Mouse (Mus musculus) megakaryocyte, embryonic 14.5 days (primary cell): ENCODE data around the gene Fn1. TPM values are rescaled to one million over a fixed set of nuclear protein-coding genes. Genes with fewer than 3 reads are reported as not detected.

ENCODE experiments used
- H3K27me3 ChIP-seq: replicated peaks from 2 replicates; pipeline ENCODE3; 2012; ENCODE audit warnings: inconsistent platforms
- H3K36me3 ChIP-seq: replicated peaks from 2 replicates; pipeline ENCODE3; 2012; ENCODE audit warnings: low read length, inconsistent platforms, mixed read lengths
- H3K4me1 ChIP-seq: 2 replicates; pipeline ENCODE4 v1.6.1; 2012; ENCODE audit warnings: inconsistent platforms
- H3K4me3 ChIP-seq: replicated peaks from 2 replicates; pipeline ENCODE3; 2012; ENCODE audit warnings: moderate library complexity, mild to moderate bottlenecking, inconsistent platforms
- H3K9me3 ChIP-seq: 2 replicates; pipeline ENCODE4 v1.6.1; 2012; ENCODE audit warnings: inconsistent platforms
- FLI1 ChIP-seq: IDR thresholded peaks from 2 replicates; pipeline ENCODE4 v1.6.1; 2012; ENCODE audit warnings: low read length, inconsistent platforms, mixed read lengths
- GATA1 ChIP-seq: IDR thresholded peaks from 3 replicates; pipeline ENCODE4 v1.6.1; 2012; ENCODE audit warnings: mixed read lengths, low read length, inconsistent platforms, borderline replicate concordance
- polyA plus RNA-seq: library from polyadenylated mRNA; stranded (reverse); fragments of >175 nt; gene quantifications from 2 replicates; pipeline ENCODE4 v1.2.3, GENCODE M21; 2012; ENCODE audit warnings: low replicate concordance; ENCODE audit not compliant: insufficient read depth

Gene Fn1
- polyA plus RNA-seq, 1 experiment = 5.3 TPM

DNA sequence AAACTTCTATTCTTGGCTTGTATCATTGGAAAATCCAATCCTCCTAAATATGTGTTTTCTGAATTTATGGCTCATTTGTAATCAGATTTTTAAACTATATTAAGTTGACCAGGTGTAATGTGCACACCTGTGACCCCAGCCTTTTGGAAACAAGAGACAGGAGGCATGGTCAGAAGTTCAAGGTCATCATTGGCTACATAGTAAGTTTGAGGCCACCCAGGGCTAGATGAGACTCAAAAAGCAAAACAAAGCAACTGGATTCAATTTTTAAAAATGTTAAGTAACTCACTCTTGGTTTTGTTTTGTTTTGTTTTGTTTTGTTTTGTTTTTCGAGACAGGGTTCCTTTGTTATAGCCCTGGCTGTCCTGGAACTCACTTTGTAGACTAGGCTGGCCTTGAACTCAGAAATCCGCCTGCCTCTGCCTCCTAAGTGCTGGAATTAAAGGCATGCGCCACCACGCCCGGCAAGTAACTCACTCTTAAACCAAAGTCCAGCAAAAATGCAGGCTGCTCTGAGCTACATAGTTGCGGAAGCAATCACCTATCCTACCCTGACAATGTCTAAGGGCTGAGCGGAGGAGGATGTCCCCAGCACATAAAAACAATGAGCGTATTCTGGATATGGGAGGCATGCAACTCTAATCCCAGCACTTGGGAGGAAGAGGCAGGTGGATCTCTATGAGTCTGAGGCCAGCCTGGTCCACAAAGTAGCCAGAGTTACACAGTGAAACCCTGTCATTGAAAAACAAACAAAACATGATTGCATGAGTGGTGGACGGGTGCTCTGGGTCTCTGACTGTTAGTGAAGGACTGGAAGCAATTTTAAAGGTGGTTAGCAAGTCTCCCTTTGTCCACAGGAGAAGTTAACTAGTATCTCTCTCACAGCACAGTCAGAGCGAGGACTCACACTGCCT lies 17.6 kb downstream of the Fn1 start:
- no peaks in the 10 kb centered on the region for H3K4me1 ChIP-seq
- H3K4me3 ChIP-seq = no peak overlapping the region
- H3K36me3 ChIP-seq = no peaks in the 10 kb centered on the region
- TF ChIP-seq GATA1 (no peak), FLI1 (no peak)
- H3K9me3 ChIP-seq = peaks cover 19% of the 10 kb centered on the region
- H3K27me3 ChIP-seq = no peaks in the 10 kb centered on the region

DNA sequence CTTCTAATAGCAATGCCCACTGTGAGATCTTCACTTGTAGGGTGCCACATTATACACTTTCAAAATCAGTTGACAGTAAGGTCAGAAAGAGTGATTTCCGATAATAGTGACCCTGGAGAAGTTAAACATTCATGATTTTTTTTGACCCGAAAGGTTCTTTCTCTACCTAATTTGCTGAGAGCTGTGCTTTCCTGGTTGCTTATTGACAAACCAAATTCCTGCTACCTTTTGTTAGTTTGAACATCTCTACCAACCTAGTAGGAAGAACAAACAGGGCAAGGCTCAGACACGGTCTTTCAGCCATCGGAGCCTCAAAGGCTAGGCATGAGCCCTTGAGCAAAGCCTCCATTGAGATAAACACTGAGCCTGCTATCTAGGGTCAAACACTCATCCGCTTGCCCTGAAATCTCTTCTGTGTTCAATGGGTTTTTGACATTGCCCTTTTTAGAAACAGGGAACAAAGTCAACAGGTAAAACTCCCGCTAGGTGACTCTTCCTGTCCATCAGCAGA lies 18.5 kb downstream of the Fn1 start:
- H3K4me1 ChIP-seq = no peaks in the 10 kb centered on the region
- H3K36me3 ChIP-seq = no peaks in the 10 kb centered on the region
- H3K27me3 ChIP-seq = no peaks in the 10 kb centered on the region
- H3K4me3 ChIP-seq = no peak overlapping the region
- peaks cover 18% of the 10 kb centered on the region for H3K9me3 ChIP-seq
- no peak for TF ChIP-seq GATA1
- no peak for TF ChIP-seq FLI1

DNA sequence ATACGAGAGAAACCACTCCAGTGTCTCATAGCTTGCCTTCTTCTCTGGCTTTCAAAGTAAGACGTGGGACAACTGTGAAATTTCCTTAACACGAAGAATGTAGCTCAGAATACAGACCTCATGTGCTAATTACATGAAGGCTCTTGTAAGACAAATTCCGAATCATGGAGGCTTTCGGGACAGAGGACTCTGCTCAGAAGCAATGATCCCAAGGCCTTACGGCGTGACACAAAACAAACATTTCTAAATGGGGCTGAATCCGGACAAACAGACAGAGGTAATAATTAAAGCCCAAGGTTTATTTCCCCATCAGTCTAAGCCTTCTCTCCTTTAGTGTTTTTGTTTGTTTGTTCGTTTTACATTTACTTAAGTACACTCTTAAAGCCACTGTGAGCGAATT lies 20.6 kb downstream of the Fn1 start:
- Histone ChIP-seq H3K36me3 (no peaks in the 10 kb centered on the region), H3K27me3 (no peaks in the 10 kb centered on the region), H3K9me3 (peaks cover 24% of the 10 kb centered on the region), H3K4me3 (no peak overlapping the region), H3K4me1 (no peaks in the 10 kb centered on the region)
- TF ChIP-seq GATA1 (no peak), FLI1 (no peak)

DNA sequence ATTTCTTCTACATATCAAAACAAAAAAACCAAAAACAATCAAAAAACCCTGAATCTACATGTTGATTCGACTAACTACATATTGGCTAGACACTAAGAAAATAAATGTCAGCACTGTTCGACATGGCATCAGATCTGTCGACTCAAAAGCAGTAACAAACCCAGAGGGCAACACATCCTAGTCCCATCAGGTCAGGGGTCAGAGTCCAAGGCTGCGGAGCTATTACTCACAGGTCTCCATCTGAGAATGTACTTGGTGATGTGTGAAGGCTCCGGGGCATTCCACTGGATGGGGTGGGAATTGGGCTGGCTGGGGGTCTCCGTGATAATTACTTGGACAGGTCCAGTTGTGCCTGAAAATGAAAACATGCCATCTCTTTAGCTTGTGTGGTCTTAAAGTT lies 21.2 kb downstream of the Fn1 start:
- H3K27me3 ChIP-seq = no peaks in the 10 kb centered on the region
- no peak overlapping the region for H3K4me3 ChIP-seq
- no peaks in the 10 kb centered on the region for H3K4me1 ChIP-seq
- H3K9me3 ChIP-seq = peaks cover 29% of the 10 kb centered on the region
- TF ChIP-seq GATA1 = no peak
- TF ChIP-seq FLI1 = no peak
- H3K36me3 ChIP-seq = no peaks in the 10 kb centered on the region

DNA sequence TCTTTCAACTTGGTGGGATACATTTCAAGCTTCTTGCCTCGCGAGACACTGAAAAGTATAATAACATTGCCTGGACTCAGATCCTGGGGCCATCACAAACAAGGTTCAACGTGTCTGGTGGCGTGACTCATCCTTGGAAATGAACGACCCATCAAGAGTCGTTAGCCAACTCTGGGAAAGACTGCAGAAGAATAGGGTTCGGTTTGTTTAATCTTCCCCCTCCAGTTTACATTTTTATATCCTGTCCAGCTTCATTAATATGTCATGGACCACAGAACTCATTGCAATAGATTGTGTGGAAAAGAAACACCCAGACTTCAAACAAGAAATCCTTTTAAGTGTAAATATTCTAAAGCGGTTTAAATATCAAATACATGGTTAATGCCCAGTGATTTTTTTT lies 22.8 kb downstream of the Fn1 start:
- Histone ChIP-seq H3K9me3 (peaks cover 35% of the 10 kb centered on the region), H3K4me1 (no peaks in the 10 kb centered on the region), H3K4me3 (no peak overlapping the region), H3K27me3 (no peaks in the 10 kb centered on the region), H3K36me3 (no peaks in the 10 kb centered on the region)
- TF ChIP-seq FLI1 = no peak
- no peak for TF ChIP-seq GATA1

DNA sequence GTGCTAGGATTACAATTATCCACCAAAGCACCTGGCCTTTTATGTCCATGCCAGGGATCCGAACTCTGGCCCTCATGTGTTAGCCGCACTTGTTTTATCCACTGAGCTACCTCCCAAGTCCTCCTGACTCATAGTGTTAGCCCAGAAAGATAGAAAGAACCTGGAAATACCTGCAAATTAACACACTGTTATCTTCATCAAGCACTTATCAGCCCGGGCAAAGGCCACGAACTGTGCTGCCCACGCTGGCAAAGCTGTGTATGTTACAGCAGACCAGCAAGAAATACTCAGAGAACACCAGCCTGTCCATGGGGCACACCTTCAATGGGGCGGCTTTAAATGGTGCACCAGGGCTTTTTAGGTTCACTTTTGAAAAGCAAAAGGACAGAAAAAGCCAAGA lies 29.4 kb downstream of the Fn1 start:
- H3K9me3 ChIP-seq = peaks cover 44% of the 10 kb centered on the region
- no peak overlapping the region for H3K4me3 ChIP-seq
- H3K4me1 ChIP-seq = no peaks in the 10 kb centered on the region
- H3K27me3 ChIP-seq = no peaks in the 10 kb centered on the region
- no peak for TF ChIP-seq GATA1
- TF ChIP-seq FLI1 = no peak
- H3K36me3 ChIP-seq = no peaks in the 10 kb centered on the region

DNA sequence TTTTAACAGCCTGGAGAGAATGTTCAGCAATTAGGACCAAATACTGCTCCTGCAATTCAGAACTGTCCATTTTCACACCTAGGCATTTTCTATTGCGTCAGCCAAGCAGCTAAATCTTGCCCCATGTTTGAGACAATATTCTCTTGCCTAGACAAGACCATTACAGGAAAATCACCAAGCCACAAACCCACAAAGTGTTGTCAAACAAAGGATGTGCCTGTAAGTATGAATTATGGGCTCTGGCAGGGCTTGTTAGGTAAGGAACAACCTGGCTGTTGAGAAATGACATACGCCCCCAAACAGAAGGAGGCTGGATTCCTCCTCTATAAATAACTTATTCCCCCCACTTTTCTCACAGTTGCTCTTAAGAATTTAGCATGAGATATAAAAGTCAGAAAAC lies 31.5 kb downstream of the Fn1 start:
- Histone ChIP-seq H3K27me3 (no peaks in the 10 kb centered on the region), H3K4me3 (no peak overlapping the region), H3K9me3 (peaks cover 34% of the 10 kb centered on the region), H3K4me1 (no peaks in the 10 kb centered on the region), H3K36me3 (no peaks in the 10 kb centered on the region)
- TF ChIP-seq GATA1 (no peak), FLI1 (no peak)

DNA sequence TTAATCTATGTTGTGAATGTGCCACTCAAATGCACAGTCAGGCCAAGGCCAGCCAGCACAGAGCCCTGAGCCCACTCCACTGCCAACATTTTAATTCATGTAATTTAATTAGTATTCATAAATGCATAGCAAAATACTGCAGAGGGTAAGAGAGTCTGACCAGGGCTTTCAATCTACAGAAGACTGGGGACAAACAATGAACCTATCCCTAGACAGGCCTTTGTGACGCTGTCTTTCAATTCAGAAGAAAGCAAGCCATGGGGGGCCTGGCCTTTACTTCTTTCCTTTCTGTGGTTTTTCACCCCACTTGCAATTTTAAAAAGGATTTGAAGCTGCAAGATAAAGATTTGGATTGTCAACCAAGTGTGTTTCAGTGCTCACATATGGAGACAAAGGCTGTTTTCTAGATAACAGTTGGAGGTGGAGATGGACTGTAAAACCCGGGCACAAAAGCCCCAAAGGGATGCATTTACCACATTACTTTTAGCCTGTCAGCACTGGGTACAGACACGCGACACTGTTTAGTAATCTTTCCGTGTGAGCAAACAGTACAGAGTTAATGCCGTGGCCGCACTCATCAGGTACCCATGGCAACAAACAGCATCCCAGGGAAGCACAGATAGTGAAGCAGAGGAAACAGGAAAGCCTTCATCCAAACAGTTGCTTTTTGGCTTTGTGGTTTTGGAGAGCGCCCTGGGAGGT lies 38.3 kb downstream of the Fn1 start:
- peaks cover 41% of the 10 kb centered on the region for H3K9me3 ChIP-seq
- no peaks in the 10 kb centered on the region for H3K27me3 ChIP-seq
- no peak overlapping the region for H3K4me3 ChIP-seq
- TF ChIP-seq GATA1 (no peak), FLI1 (no peak)
- no peaks in the 10 kb centered on the region for H3K36me3 ChIP-seq
- H3K4me1 ChIP-seq = no peaks in the 10 kb centered on the region

DNA sequence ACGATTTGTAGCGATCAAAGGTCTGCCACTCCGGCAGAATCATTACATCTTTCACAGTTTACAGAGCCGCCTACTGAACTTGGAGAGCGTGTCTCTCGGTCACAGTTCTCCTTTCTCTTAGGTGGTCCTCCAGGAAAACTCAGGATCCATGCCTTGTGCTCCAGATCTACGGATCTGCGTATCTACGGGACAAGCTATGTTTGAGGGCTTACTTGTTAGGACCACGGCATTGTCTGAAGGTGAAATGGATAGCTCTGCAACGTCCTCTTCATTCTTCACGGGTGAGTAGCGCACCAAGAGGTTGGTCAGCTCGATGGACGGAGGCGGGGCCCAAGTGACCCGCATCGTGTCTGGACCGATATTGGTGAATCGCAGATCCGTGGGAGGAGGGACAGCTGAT lies 40.7 kb downstream of the Fn1 start:
- no peaks in the 10 kb centered on the region for H3K27me3 ChIP-seq
- H3K9me3 ChIP-seq = peaks cover 39% of the 10 kb centered on the region
- no peaks in the 10 kb centered on the region for H3K4me1 ChIP-seq
- H3K36me3 ChIP-seq = no peaks in the 10 kb centered on the region
- H3K4me3 ChIP-seq = peak overlapping the region; percentile 25
- TF ChIP-seq GATA1 = no peak
- TF ChIP-seq FLI1 = no peak

DNA sequence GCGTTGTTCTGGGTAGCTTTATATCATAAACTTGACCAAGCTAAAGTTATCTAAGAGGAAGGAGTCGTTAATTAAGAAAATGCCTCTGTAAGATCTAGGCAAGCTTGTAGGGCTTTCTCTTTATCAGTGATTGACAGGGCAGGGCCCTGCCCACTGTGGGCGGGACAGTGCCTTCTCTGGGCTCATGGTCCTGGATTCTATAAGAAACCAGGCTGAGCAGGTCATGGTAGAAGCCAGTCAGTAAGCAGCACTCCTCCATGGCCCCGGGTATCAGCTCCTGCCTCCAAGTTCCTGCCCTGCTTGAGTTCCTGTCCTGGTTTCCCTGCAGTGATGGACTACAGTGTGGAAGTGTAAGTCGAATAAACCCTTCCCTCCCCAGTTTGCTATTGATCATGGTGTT lies 43.1 kb downstream of the Fn1 start:
- no peak for TF ChIP-seq GATA1
- TF ChIP-seq FLI1 = no peak
- Histone ChIP-seq H3K4me1 (no peaks in the 10 kb centered on the region), H3K27me3 (no peaks in the 10 kb centered on the region), H3K4me3 (no peak overlapping the region), H3K9me3 (peaks cover 39% of the 10 kb centered on the region), H3K36me3 (no peaks in the 10 kb centered on the region)
